Mouse (Mus musculus) lung, postnatal 4 days (tissue): ENCODE measurements at regions not wholly inside any gene's neighbourhood (a gene's known extent, or its start where the extent isn't known, plus 50 kb on each side); places are given as distances from the start of the nearest gene placed in this dataset.

Source experiments
- DNase-seq, 2 experiments: peaks; one replicate each; pipeline ENCODE4 v3.0.0; 2021

GRCm38 (mm10) chr1:64288812-64289447, 166.8 kb upstream of the Klf7 start:
- DNase-seq, result peak in 1 of 2 experiments; percentile 25

GRCm38 (mm10) chr1:64287068-64287467, 165.0 kb upstream of the Klf7 start:
- no peak for DNase-seq

GRCm38 (mm10) chr1:64284656-64285055, 162.6 kb upstream of the Klf7 start:
- DNase-seq, result no peak

GRCm38 (mm10) chr1:64275865-64276264, 153.8 kb upstream of the Klf7 start:
- no peak for DNase-seq

- DNase-seq, result no peak
These were observed 153.2 kb upstream of the Klf7 start for GRCm38 (mm10) chr1:64275086-64275802.

- DNase-seq, result no peak
These were observed 135.2 kb upstream of the Klf7 start for GRCm38 (mm10) chr1:64257237-64257636.

- no peak for DNase-seq
These were observed 133.6 kb upstream of the Klf7 start for GRCm38 (mm10) chr1:64255554-64256295.

- DNase-seq, result no peak
These were observed 132.6 kb upstream of the Klf7 start for GRCm38 (mm10) chr1:64254673-64255072.

GRCm38 (mm10) chr1:64253996-64254395, 131.9 kb upstream of the Klf7 start:
- DNase-seq, result no peak

GRCm38 (mm10) chr1:64242401-64242800, 120.3 kb upstream of the Klf7 start:
- DNase-seq, result no peak

- DNase-seq, result no peak
These were observed 107.6 kb upstream of the Klf7 start for GRCm38 (mm10) chr1:64229654-64230053.

GRCm38 (mm10) chr1:64226001-64226918, 104.2 kb upstream of the Klf7 start:
- peak; percentile 54 to 73 for DNase-seq

- DNase-seq, result peak; percentile 45 to 51
These were observed 102.0 kb upstream of the Klf7 start for GRCm38 (mm10) chr1:64223779-64224687.

GRCm38 (mm10) chr1:64222475-64222874, 100.4 kb upstream of the Klf7 start:
- no peak for DNase-seq

GRCm38 (mm10) chr1:64220486-64220885, 98.4 kb upstream of the Klf7 start:
- DNase-seq, result no peak

- no peak for DNase-seq
These were observed 98.0 kb upstream of the Klf7 start for GRCm38 (mm10) chr1:64220040-64220439.

- no peak for DNase-seq
These were observed 93.6 kb upstream of the Klf7 start for GRCm38 (mm10) chr1:64215646-64216045.

GRCm38 (mm10) chr1:64209131-64209530, 87.0 kb upstream of the Klf7 start:
- no peak for DNase-seq

- DNase-seq, result no peak
These were observed 78.4 kb upstream of the Klf7 start for GRCm38 (mm10) chr1:64200387-64201023.

- no peak for DNase-seq
These were observed 76.7 kb upstream of the Klf7 start for GRCm38 (mm10) chr1:64198781-64199180.

GRCm38 (mm10) chr1:64198322-64198721, 76.2 kb upstream of the Klf7 start:
- no peak for DNase-seq
